Mouse (Mus musculus) Patski (cell line): ENCODE data around the gene Ptprf. TPM values are rescaled to one million over a fixed set of nuclear protein-coding genes. Genes with fewer than 3 reads are reported as not detected.

ENCODE experiments used
- ATAC-seq: fragments of 100-300 bp; one replicate; pipeline ENCODE4 v1.8.0; 2021
- CTCF ChIA-PET: fragments of 350-600 bp; sonication (Branson Sonifier 250); formaldehyde crosslinking; loops from one replicate; lab custom pipeline; 2022; ENCODE audit warnings: inconsistent platforms; lab: Charles Lee
- POLR2A ChIA-PET: fragments of 350-600 bp; sonication (Branson Sonifier 250); formaldehyde crosslinking; loops from one replicate; lab custom pipeline; 2022; ENCODE audit warnings: antibody characterized with exemption, inconsistent platforms; lab: Charles Lee
- DNase-seq: peaks from one replicate; pipeline ENCODE4 v3.0.0-alpha.2; 2011; ENCODE audit warnings: low read depth, low spot score
- H3K27me3 ChIP-seq: fragments of 371-371 bp; one replicate; pipeline ENCODE4 v1.5.1; 2021
- CTCF ChIP-seq: fragments of 100-300 bp; IDR thresholded peaks from one replicate; pipeline ENCODE4 v1.5.1; 2021
- in situ Hi-C: fragments of 300-500 bp; cut with MboI; formaldehyde crosslinking; loops from 3 replicates; pipeline ENCODE4 v1.11.1; 2018; ENCODE audit warnings: low pct_unique_long_range_greater_than_20kb, mixed read lengths
- polyA plus RNA-seq: library from polyadenylated mRNA; unstranded; gene quantifications from one replicate; pipeline ENCODE4 v1.2.3, GENCODE M21; 2021

Gene Ptprf
- polyA plus RNA-seq, 1 experiment from 2014 or later, result 5.9 TPM

GRCm38 (mm10) chr4:118180301-118181080 is 110.7 kb downstream of the Ptprf start:
- no peak for ATAC-seq
- in situ Hi-C loops, result no loop called here
- ChIA-PET CTCF (interaction anchor here (0.7 to 1.9 kb wide), 5 partner anchors 19 to 156 kb away, joined by 3 to 5 read pairs (median 4); no protein-coding TSS in a partner anchor), POLR2A (interaction anchor here (0.7 kb wide), 1 partner anchor 45 kb away, joined by 4 read pairs; no protein-coding TSS in a partner anchor)
- H3K27me3 ChIP-seq, result no peaks in the 10 kb centered on the region
- no peak for TF ChIP-seq CTCF
- DNase-seq, result no peak

- ChIA-PET POLR2A (interaction anchor here (0.7 kb wide), 1 partner anchor 44 kb away, joined by 4 read pairs; no protein-coding TSS in a partner anchor), CTCF (interaction anchor here (0.7 to 1.9 kb wide), 8 partner anchors 20 to 252 kb away, joined by 3 to 5 read pairs (median 3); no protein-coding TSS in a partner anchor)
- ATAC-seq, result peak; percentile 100
- H3K27me3 ChIP-seq, result no peaks in the 10 kb centered on the region
- TF ChIP-seq CTCF, result no peak
- in situ Hi-C loops, result no loop called here
- peak; percentile 95 for DNase-seq
Observed at GRCm38 (mm10) chr4:118179467-118180300, 111.5 kb downstream of the Ptprf start, which contains the start of gene Kdm4a. Kdm4a (minus strand) TSS chr4:118180043.

GRCm38 (mm10) chr4:118178952-118179466 is 112.2 kb downstream of the Ptprf start:
- POLR2A ChIA-PET, result interaction anchor here (1.0 kb wide), 1 partner anchor 102 kb away, joined by 3 read pairs; no protein-coding TSS in a partner anchor
- CTCF ChIA-PET, result interaction anchor here (0.9 to 1.9 kb wide), 6 partner anchors 21 to 251 kb away, joined by 3 to 5 read pairs (median 4); no protein-coding TSS in a partner anchor
- in situ Hi-C loops, result no loop called here
- DNase-seq, result peak; percentile 10
- no peak for TF ChIP-seq CTCF
- ATAC-seq, result no peak
- H3K27me3 ChIP-seq, result no peaks in the 10 kb centered on the region

- ATAC-seq (no peak), DNase-seq (no peak)
- in situ Hi-C loops, result no loop called here
- ChIA-PET POLR2A (no interaction called here), CTCF (interaction anchor here (1.1 kb wide), 1 partner anchor 29 kb away, joined by 3 read pairs; no protein-coding TSS in a partner anchor)
- no peaks in the 10 kb centered on the region for H3K27me3 ChIP-seq
- no peak for TF ChIP-seq CTCF
Observed at GRCm38 (mm10) chr4:118172461-118172860, 118.7 kb downstream of the Ptprf start.

GRCm38 (mm10) chr4:118171006-118171405 is 120.2 kb downstream of the Ptprf start:
- ChIA-PET POLR2A (no interaction called here), CTCF (no interaction called here)
- DNase-seq (no peak), ATAC-seq (no peak)
- in situ Hi-C loops, result no loop called here
- H3K27me3 ChIP-seq, result no peaks in the 10 kb centered on the region
- TF ChIP-seq CTCF, result no peak

GRCm38 (mm10) chr4:118162123-118162522 is 129.1 kb downstream of the Ptprf start:
- ATAC-seq (no peak), DNase-seq (no peak)
- H3K27me3 ChIP-seq, result no peaks in the 10 kb centered on the region
- in situ Hi-C loops, result loop anchor here (5.0 kb wide), 1 partner anchor 55 kb away; no protein-coding TSS in a partner anchor
- POLR2A ChIA-PET, result no interaction called here
- no peak for TF ChIP-seq CTCF
- CTCF ChIA-PET, result no interaction called here

Other genes starting within 250 kb of the Ptprf start
- 27.4 TPM for gene St3gal3, start 156.5 kb downstream of the Ptprf start, polyA plus RNA-seq
- gene Kdm4a, start 111.4 kb downstream of the Ptprf start, polyA plus RNA-seq, result 39.8 TPM
- gene Szt2, start 117.9 kb upstream of the Ptprf start, polyA plus RNA-seq, result 14.7 TPM
- gene Med8, start 117.9 kb upstream of the Ptprf start, polyA plus RNA-seq, result 44.5 TPM
- 63.5 TPM for gene Elovl1, start 136.7 kb upstream of the Ptprf start, polyA plus RNA-seq
- 60.1 TPM for gene Cdc20, start 145.9 kb upstream of the Ptprf start, polyA plus RNA-seq
- not detected for gene Mpl, start 166.1 kb upstream of the Ptprf start, polyA plus RNA-seq
- gene Tie1, start 198.7 kb upstream of the Ptprf start, polyA plus RNA-seq, result not detected
- not detected for gene 2610528J11Rik, start 235.6 kb upstream of the Ptprf start, polyA plus RNA-seq